Mouse (Mus musculus): Measurements from ENCODE around the gene Nup93.

Gene Nup93

DNA sequence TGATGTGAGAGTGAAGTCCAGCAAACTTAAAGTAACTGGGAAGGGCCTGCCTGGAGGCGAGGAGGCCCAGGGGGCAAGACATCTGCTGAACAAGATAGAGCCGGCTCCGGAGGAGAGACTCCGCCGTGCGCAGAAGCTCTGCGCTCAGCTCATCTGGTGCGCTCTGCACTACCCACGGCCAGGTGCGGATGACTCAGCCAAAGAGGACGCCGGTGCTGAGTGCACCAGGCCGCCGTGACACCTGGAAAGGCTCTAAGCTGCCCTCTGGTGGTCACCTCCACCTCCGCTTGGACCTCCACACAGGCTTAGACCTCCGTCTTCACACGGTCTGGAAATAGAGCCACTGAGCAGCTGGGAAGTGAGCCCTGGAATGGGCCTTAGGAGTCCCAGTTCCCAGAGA, 27.8 kb upstream of the Nup93 start:
- peak in 1 of 2 experiments; percentile 67 for DNase-seq (ENCODE audit: low spot score in 2 of 2)

DNA sequence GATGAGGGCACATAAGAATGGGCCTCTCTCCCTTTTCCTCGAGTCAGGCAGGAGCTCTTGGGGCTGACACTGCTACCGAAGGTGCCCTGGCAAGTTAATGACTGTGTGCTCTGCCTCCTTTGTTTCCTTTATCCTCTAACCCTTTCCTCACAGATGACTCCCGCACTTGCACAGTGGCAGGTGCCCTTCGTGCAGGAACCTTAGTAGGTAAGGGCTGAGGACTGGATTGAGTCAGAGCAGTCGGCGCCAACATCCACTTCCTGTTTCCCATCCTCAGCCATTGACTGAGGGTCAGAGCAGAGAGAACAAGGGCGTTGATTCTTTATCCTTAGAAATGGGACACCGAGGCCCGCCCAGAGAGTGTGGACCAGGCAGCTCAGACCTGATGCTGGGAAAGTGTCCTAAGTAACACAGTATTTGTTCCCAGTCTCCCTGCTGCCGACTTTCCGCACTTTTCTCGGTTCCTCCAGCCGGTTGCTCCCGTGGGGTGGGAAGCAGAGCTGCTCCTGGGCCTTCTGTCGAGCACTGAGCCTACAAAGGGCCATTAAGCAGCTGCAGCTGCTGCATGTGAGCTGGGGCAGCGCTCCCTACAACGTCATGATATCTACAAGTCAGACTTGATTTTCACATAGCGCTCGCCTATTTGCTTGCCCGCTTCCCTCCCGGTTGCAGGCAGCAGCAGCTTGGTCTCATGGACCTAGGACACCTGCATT, 26.9 kb upstream of the Nup93 start:
- no peak for DNase-seq (ENCODE audit: low spot score in 2 of 2)

DNA sequence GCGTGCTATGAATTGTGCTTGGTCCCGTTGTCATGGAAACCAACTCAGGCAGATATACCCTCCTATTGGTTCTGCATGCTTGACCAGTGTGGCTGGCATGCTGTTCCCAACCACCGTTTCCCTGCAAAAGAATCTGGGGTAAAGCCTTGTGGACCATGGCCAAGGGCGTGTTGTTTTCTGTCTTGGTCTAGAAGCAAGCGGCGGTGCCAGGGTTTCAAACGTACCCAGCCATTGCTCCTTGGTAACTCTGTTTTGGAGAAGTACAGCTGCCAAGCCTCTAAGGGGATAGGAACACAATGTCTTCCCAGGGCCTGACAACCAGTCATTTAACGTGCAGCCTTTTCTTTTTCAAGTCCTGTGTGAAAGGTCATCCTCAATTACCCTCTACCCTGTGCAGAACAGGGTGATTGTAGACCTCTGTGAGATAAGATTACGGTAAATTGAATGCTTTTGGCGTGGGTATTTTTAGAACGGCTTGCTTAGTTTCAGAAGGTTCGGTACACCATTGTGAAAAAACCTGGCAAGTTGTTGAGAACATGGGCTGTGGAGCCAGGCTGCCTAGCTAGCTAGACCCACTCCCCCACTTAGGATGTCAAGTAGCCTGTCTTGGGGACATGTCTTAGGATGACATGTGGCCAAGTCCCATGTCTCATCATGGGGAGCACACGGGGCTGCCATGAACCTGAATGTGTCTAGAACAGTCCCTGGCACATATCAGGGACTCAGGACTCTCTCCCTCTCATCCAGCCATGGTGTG, 24.9 kb upstream of the Nup93 start:
- peak in 1 of 2 experiments; percentile 63 for DNase-seq (ENCODE audit: low spot score in 2 of 2)

DNA sequence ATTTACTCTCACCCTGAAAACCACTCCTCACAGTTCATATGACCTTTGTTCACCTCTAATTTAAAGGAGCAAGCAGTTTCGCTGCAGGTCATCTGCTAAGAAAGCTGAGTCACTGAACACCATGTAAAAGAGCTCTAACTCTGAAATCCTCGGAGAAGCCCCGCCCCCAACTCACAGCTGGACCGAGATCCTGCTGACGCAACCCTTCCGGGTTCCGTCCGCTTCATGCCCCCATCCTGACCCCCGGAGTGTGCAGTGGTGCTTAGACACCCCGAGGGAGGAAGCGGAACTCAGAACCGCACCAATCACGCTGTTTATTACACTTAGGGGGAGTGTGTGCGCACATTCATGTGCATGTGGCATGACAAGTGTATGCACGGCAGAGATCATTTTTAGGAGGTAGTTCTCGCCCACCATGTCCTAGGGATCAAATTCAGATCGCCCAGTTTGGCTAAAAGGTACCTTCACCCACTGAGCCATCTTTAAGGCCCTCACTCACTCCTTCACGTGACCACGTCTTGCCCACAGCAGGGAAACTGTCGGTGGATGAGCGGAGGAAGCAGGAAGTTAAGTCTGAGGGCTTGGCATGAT, 23.2 kb upstream of the Nup93 start:
- peak; percentile 83 to 85 for DNase-seq (ENCODE audit: low spot score in 2 of 2)

DNA sequence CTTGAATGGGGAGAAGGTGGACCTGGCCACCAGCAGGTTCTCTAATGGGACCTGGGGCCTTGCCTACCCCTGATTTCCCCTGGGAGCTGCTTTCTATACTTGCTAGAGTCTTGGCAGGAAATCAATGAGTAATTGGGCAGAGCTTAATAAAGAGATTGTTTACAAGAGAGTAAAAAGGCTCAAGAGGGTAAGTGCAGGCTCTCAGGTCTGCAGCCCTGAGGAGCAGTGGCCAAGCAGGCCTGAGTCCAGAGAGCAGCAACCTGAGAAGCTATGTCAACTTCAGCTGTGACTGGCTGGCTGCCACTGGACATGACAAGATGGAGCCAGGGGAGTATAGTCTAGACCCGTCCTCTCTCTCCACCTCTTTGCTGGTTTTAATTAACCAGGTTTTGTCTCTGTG, 21.4 kb upstream of the Nup93 start:
- no peak for DNase-seq (ENCODE audit: low spot score in 2 of 2)

DNA sequence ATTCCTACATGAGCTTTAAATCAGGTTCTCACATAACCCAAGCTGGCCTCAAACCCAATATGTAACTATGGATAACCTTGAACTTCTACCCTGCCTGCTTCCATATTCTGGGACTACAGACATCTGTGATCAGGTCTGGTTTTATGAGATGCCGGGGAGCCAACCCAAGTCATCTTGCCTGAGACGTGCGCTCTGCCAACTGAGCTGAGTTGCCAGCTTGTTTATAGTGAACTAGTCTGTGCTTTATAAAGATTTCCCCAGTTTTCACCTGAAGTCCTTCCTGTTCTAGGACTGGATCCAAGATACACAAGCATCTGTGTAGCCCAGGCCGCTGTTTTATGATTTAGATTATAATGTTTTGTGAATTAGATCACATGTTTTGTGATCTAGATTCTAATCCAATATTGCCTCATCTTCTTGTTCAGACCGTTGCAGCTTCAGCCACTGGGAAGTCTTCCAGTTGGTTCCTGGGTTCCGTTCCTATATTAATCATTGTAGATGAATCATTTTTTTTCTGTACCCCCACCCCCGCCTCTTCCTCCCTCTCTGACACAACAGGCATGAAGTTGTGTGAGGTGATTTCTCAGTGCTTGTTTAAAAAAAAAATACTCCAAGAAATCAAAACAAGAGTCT, 19.7 kb upstream of the Nup93 start:
- no peak for DNase-seq (ENCODE audit: low spot score in 2 of 2)

DNA sequence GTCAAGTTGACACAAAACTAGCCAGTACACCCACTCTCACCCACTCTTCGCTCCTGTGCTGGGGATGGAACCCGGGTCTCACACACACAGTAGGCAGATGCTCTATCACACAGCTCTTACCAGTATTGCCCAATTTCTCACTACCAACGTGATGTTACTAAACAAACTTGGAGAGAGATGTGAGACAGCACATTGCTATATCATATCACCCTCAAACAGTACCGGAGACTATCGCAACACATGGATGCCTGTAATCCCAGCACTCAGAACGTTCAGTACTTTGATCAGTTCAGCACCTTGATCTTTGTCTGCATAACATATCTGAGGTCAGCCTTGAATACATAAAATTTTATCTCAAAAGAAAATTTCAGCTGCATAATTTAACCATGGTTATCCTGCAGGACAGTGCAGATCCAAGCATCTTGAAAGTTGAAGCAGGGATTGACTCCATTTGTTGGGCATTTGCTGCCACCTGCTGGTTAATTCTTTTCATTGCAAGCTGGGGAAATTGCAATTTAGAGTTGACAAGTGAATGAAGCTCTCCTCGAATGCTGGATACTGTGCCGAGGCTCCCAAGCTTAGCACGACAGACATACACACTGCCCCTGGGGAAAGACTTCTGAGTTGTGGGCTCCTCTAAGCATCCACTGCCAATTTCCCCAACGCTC, 15.0 kb upstream of the Nup93 start:
- DNase-seq (ENCODE audit: low spot score in 2 of 2): peak in 1 of 2 experiments; percentile 49

DNA sequence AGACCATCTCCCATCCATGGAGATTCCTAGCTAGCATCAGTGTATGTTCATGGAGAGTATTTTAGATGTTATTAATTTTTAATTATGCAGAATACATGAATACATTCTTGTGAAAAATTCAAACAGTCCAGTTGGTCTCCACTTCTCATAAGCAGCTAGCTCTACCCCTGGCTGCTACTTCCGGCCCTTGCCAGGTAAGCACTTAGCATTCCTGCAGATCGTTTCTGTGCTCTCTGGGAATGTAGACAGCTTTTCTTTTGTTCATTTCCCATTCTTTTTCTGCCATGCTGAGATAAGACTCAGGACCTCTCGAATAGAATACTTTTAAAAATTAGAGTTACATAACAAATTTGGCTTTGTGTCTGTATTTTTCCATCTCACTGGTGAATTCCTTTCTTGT, 10.3 kb upstream of the Nup93 start:
- no peak for DNase-seq (ENCODE audit: low spot score in 2 of 2)

DNA sequence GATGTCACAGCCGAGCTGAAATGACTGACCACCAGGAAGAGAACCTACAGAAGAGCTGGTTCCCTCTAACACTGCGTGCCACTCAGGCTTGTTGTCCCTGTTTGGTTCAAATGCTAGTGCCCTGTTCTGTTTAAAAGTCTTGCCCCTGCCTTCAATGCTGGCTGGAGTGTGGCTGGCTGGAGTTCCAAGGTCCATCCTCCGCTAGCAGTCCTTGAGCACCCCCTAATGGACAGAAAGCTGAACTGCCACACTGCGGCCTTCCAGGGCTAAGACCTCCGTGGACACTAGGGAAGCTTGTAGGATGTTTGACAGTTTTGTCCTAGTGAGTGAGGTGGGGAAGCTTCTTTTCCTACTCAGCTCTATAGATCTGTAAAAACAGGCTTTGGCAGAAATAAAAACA, 8.6 kb upstream of the Nup93 start:
- DNase-seq (ENCODE audit: low spot score in 2 of 2): peak in 1 of 2 experiments; percentile 54

DNA sequence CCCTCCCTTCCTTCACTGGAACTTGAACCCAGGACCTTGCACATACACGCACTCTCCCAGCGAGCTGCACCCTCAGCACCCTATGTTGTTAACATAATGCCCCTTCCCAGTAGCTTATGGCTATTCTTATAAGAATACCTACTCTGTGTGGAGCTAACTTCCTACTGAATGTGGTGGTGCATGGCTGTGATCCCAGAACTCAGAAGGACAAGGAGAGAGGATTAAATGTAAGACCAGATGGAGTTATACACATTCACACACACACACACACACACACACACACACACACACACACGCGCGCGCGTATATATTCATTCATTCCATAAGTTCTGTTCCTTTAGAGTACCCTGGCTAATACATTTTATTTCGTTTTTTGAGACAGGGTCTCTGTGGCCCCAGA, 8.1 kb upstream of the Nup93 start:
- no peak for DNase-seq (ENCODE audit: low spot score in 2 of 2)

DNA sequence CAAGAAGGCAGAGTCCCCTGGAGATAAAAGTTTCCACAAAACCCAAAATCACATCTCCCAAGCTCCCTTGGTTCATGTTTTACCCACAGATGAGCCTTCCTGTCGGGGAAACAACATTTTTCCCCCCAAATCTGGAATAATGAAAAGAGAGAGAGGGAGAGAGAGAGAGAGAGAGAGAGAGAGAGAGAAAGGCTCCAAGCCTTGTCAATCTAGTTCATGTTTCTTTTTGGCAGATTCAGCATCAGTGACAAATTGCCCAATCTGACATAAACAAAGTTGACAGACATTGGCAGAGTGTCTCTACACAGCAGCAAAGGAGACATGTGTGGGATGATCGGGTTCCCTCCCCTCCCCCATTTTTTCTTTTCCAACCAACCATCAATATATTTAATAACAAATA, 6.9 kb upstream of the Nup93 start:
- no peak for DNase-seq (ENCODE audit: low spot score in 2 of 2)

DNA sequence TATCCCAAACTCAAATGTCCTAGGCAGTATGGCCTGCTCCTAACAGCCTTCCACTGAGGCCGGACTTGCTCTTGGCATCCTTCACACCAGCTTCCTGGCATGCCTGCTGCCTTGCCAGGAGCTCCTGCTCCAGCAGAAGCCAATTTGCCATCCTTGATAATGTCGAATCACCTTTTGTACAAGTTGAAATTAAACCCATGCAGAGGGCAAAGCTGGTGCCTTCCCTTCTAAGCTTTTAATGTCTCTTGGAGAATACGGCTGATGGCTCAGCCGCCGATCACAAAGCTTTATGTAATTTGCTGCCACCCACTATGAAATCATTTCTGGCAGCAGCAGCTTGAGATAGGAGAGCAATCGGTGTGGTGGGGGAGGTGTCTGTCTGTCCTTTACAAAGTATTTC, 4.7 kb upstream of the Nup93 start:
- DNase-seq (ENCODE audit: low spot score in 2 of 2): no peak

DNA sequence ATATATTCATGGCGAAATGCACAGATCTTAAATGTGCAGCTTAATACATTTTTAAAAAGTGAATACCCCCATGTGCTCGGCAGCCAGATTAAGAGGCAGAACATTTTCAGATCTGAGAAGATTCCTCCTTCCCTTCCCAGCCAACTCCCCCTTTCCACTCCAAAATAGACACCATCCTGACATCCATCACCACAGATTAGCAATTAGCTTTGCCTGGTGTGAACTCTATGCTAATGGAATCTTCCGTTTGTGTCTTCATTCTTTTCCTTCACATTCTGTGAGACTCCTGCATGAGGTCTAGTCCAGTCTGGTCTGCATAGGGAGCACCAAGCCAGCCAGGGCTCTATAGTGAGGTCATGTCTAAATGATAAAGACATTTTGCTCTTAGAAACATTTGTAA, 4.1 kb upstream of the Nup93 start:
- DNase-seq (ENCODE audit: low spot score in 2 of 2): no peak

DNA sequence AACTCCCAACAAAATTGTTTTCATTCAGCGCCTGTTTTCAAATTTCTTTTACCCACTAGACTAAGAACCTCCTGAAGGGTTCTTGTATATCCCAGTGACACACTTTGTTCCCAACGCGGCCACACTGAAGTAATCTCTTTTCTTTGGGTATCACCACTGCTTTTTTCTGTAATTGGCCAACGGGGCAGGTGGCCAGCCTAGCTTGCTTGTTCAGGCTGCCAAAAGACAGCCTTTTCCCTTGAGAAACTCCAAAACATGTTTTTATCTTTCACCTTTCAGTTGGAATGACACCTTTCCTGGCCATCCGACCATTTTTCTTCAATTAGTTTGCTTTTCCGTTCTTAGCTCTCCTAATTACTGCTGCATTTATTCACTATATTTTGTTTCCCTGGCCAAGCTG, 545 bp upstream of the Nup93 start:
- no peak for DNase-seq (ENCODE audit: low spot score in 2 of 2)

DNA sequence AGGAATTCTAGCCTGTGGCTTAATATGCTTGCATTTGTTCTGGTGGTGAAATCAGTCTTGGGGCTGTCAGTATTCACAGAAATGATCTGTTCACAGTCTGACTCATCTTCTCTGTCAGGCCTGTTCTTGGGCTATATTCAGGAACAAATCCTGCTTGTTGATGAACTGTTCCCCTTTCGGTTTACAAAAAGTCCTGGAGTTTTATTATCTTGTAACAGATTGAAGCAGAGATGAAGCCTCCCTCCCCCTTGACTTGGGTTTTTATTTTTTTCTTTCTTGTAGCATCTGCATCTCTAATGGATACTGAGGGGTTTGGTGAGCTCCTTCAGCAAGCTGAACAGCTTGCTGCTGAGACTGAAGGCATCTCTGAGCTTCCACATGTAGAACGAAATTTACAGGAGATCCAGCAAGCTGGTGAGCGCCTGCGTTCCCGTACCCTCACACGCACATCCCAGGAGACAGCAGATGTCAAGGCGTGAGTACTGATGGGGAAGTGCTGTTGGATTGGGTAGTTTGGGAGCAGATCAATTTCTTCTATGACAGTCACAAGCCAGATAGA, 13.1 kb downstream of the Nup93 start:
- DNase-seq (ENCODE audit: low spot score in 2 of 2): no peak

DNA sequence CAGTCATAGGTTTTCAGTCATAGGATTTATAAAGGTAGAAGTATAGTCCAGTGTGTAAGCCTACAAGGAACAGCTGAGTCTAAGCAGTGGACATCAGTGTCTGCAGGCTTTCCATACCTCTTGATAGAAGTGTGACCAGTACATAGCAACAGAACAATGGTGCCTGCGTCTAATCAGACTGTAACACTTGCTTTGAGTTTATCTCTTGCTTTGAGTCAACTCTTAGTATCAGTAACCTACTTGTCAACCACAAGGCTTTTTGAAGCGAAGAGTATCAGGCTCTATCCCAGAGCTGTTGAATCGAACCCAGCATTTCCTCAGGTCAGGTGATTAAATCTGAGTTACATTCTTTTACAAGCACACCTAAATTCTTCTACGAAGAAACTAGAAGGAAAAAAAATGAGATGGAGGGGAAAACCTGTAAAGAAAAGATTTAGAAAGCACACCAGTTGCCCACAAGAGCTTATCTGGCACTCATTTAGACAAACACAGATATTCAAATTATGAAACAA, 25.9 kb downstream of the Nup93 start:
- DNase-seq (ENCODE audit: low spot score in 2 of 2): no peak

DNA sequence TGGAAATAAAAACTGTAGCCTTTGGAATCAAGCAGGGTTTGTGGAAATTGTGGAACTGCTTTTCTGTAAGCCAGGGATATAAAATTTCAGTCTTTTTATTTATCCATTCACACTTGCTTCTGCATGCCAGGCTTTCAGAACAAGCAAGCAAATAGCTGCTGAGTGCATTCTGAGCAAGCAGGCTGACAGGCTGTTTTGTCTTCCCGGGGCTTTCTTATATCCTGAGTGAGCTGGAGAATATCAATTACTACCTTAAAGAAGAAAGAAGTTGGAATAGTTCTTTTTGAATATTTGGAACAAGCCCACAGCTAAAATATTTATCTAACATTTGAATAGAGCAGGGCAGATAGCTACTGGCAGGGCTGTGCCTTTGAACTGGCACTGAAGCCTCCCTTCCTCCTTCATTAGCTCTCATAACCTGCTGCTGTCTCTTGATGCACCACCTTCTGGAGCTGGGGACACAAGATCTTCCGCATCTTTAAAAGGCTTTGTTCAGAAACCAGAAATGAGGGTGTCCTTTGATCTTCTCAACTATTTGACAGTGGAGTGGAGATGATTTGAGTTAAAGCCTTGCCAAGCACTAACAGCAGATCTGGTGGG, 35.6 kb downstream of the Nup93 start:
- no peak for DNase-seq (ENCODE audit: low spot score in 2 of 2)

DNA sequence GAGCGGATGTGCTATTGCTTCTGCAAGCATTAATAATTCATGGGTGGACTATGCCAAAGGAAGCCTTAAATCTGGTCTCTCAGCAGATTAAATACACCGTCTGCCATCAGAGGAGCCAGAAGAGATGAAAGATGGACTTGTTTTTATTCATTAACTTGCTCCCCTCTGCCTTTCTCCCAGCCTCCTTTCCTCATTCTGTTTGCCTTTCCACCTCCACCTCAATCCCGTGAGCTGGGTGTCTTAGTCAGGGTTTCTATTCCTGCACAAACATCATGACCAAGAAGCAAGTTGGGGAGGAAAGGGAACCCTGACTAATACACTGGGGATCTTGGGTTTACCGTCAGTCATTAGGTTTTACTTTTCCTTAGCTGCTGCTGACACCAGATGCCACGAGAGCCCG, 44.5 kb downstream of the Nup93 start:
- DNase-seq (ENCODE audit: low spot score in 2 of 2): no peak

DNA sequence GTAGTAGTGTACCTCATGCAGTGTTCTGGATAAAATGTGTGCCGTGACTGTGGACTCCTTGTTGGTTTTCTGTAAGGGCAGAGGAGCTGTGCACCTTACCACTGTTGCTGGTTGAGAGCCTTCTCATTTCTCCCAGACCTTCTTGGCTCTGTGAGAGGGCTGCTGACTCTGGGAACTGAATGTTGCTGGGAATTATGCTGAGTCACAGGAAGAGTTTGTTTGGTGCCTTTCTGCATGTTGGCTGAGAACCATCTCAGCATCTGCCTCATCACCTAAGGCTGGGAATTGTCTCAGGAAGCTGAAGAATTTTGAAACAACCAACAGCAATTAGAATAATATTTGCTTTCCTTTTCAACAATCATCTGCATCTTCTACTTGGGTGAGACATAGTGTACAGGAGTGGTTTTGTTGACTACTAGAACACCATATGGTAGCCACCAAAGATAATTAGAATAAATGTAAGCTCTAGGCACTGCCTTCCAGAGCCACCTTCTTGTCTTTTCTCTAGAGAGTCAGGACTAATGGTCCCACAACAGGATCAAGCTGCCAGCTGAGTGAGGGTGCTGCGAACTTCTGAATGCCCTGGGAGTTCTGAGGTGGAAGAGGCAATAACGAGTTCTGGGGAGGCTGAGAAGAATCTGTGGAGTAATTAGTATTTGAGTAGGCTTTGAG, 48.4 kb downstream of the Nup93 start:
- peak; percentile 17 to 46 for DNase-seq (ENCODE audit: low spot score in 2 of 2)

DNA sequence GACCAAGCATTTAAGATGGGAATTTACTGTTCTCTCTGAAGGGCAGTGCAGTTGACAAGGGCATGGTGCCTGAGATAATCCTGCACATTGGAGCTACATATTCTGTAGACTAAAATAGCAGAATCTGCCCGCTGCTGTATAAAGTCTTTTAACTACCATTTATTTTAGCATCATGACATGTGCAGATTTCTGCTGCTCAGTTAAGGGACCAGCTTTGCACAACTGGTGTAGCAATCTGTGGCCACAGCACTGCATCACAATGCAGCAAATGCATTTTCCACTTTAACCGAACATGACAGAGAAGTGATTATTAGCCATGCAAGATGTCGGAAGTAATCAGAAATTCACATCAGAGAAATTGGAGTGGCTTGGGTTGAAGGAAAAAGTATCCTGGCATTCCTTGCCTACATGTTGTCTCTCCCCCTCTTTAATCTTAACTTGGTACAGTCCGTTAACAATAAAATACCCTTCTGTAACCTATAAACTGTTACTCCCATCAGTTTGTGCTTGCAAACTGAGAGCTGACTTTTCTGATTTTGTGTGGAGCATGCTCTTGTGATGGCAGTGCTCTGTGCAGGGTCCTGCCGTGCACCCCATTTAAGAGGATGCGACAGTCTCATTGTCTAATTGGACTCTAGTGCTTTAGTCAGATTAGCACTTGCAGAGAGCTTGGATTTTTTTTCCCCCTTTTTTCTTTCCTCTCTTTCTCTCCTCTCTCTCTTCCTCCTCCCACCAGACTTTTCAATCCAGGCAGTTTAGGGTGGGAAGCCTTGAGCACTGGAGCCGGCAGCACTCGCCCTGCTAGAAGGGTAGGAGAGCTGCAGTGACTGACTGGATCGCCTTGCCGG, 52.2 kb downstream of the Nup93 start:
- DNase-seq (ENCODE audit: low spot score in 2 of 2): no peak
